Mouse (Mus musculus): ENCODE data around the gene Sirt6.

GRCm38 (mm10) chr10:81596611-81597010 is 31.0 kb downstream of the Sirt6 start:
- TF ChIP-seq CTCF (IDR thresholded peaks at IDR 0.05; ENCODE audit: low read depth) (no peak), EP300 (IDR thresholded peaks at IDR 0.05; ENCODE audit: low read depth) (no peak)

Data from heart, postnatal 0 days (tissue).